Mouse (Mus musculus) ZHBTc4 (cell line): ENCODE data around the gene Runx2.

Source experiments
- DNase-seq: peaks from one replicate; pipeline ENCODE4 v3.0.0-alpha.2; 2011; ENCODE audit warnings: low read depth, low spot score

Gene Runx2

DNA sequence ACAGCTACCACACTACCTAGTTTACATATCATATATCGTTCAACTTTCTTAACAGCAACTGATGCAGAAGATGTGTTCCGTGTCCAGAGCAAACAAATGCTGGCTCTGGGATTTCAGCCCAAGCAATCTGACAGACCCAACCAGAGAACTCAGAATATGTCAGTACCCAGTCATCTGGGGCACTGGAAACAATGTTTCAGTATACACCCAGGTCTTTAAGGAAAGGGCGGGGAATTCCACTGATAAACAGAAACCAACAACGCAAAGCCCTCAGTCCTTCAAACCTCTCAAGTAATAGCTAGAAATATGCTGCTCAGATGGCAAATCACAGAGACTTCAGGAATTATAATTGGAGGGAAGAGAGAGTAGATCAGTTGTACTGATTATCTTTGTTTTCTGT is 100.5 kb downstream of the Runx2 start:
- DNase-seq = no peak

- DNase-seq = no peak
These were observed 101.2 kb downstream of the Runx2 start for GRCm38 (mm10) chr17:44713404-44713803.

DNA sequence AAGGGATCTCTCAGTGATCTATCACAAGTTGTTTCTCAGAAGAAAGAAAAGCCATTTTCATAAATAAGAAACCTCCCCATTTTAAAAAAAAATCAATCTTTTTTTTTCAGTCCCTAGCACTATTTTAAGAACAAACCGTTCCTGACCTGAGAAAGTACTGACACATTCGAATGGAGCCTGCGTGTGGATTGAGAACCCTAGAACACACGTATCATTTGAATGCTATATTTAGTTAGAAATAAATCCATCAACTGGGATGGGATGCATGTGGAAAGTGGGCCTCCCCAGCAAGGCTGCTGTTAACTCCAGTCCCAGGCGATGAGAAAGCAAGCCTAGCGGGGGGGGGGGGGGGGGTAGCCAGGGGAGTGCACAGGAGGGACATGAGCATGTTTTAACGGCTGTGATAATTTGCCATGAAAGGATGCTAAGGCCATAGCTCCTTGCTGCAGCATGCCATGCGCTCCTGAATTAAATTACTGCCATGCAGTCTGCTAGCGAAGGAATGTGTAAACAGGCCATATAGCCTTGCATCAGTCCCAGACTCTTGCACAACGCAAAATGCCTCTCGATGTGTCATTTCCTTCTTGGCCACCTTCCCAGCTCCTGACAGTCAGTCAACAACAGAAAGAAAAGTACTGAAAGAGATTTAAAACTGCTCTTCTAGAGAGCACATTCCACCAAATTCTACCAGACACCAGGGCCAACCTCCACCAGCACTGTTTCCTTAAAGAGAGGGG is 104.9 kb downstream of the Runx2 start:
- no peak for DNase-seq

- DNase-seq = no peak
These were observed 106.6 kb downstream of the Runx2 start for GRCm38 (mm10) chr17:44707956-44708355.

- no peak for DNase-seq
These were observed 108.1 kb downstream of the Runx2 start for GRCm38 (mm10) chr17:44706531-44706930.

- peak; percentile 42 for DNase-seq
These were observed 111.9 kb downstream of the Runx2 start for GRCm38 (mm10) chr17:44702506-44703298.

- DNase-seq = no peak
These were observed 113.1 kb downstream of the Runx2 start for GRCm38 (mm10) chr17:44701531-44701930.

- DNase-seq = no peak
These were observed 114.3 kb downstream of the Runx2 start for GRCm38 (mm10) chr17:44700326-44700725.

GRCm38 (mm10) chr17:44697053-44697452 is 117.5 kb downstream of the Runx2 start:
- no peak for DNase-seq

DNA sequence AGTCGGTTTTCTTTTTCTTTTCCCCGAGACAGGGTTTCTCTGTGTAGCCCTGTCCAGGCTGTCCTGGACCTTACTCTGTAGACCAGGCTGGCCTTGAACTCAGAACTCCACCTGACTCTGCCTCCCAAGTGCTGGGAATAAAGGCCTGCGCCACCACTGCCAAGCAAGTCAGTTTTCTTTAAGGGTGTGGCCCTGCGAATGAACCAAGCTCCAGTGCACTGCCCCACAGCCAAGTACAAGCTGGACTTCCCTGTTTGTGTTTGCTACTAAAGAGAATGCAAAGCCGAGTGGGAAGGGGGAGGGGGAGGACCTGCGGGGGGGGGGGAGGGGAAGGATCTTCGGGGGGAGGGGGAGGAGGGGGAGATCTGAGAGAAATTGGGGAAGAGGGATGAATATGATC is 121.0 kb downstream of the Runx2 start:
- no peak for DNase-seq

- DNase-seq = no peak
These were observed 123.1 kb downstream of the Runx2 start for GRCm38 (mm10) chr17:44691517-44691916.

DNA sequence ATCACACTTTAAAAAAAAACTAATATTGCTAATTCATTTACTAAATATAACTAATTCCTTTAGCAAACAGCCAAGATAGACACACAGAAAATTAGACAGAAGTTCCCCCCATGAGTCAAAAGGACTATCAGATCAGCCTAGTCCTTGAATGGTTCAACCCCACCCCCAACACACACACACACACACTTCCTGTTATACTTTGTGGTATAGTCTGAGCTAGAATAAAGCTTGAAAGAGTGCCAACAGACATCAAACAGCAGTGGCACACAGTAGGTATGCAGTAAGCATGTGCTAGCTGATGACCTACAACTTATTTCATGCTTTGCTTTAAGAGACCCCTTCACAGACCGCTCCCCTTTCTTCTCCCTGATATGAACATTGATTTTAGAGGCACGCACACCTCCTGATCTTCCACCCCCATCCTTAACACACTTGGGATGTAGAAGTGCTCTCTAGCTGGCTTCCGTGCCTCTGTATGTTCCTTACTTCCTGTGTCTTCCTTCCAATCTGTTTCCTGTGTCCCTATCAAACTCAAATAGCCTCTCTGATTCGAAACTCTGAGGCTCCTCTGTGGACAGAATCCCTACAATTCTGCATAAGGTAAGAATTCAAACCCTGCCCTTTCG is 124.1 kb downstream of the Runx2 start:
- no peak for DNase-seq

GRCm38 (mm10) chr17:44688306-44688705 is 126.3 kb downstream of the Runx2 start:
- DNase-seq = no peak

DNA sequence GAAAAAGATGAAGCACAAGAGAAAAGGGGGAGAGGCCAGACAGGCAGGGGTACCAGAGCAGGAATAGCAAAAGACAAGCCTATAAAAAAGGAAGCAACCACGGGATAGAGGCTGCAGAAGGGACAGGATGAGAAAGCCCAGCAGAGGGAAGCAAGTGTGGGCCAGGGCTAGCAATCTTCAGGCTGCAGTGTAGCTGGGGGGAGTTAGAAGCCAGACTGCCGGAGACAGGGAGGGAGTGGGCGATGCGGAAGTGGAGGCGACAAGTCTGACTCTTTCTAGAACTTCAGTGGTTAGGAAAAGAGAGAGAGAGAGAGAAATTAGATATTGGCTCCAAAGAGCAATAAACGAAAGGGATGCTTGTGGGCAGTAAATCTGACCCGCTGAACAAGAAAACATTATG is 129.1 kb downstream of the Runx2 start:
- DNase-seq = no peak

DNA sequence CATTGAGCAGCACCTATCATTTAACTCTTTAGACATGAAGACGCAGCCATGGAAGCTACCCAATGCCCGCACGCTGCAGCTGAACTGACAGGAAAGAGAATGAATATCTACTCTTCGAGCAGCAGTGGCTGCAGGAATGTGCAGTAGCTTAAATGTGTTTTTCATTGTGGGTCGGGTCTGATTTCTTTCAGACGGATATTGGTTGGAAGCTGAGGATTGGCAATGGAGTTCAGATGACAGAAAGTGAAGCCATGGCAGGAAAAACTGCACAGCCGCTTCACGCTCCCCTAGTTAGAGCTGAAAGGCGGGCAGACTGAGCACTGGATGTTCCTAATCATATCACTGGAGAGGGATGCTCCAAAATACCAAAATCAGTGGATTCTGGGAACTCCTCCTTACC is 131.6 kb downstream of the Runx2 start:
- DNase-seq = no peak

DNA sequence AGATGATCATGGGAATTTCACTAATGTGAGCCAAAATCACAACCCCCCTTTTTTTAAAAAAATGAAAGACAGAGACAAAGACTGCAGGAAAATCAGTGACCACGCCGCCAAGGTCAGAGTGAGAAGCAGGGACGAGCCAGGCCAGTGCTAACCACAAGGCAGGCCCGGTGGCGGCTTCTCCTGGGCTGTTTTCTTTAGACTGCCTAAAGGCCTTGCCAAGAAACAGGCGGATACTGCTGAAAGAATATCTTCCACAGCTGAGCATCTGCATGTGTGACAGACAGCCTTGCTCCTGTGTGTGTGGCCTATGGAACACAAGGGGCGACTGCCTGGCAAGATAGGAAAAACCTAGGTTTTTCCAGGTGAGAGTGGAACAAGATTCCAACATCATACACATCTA is 136.8 kb downstream of the Runx2 start:
- no peak for DNase-seq

DNA sequence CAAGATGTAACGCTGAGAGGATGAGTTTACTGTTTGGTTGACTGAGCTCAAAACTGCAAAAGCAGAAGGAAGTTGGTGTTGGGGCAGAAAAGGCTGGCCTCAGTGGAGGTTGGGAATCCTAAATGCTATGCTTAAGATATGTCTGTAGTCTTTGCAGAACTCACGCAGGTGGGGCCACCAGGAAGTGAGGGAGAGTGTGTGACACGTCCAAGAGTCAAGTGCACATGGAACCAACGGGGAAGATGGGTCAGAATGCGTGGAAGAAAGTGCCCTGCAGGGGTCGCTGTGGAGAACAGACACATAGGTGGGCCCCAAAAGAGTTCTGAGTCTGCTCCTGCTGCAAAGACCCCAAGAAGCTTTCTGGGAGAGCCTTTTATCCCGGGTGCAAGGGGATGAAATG is 141.8 kb downstream of the Runx2 start:
- DNase-seq = peak; percentile 34

- DNase-seq = no peak
These were observed 142.5 kb downstream of the Runx2 start for GRCm38 (mm10) chr17:44671946-44672692.

DNA sequence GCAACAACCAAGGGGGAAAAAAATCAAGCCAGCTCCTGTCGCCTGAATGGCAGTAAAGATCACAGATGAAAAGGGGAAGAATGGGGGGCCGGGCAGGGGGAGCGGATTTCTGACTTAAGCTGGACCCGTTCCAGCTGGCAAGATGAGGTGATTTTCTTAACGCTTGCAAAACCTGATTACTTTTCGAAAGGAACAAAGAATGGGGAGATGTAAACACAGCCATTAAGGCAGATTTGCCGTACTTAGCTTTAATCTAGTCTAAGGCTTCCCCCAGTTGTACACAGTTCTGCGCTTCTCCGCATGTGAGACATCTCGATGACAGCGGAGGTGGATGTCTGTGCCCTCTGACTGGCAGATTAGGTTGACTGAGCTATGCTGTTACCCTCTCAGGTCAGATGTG is 144.6 kb downstream of the Runx2 start:
- DNase-seq = no peak

DNA sequence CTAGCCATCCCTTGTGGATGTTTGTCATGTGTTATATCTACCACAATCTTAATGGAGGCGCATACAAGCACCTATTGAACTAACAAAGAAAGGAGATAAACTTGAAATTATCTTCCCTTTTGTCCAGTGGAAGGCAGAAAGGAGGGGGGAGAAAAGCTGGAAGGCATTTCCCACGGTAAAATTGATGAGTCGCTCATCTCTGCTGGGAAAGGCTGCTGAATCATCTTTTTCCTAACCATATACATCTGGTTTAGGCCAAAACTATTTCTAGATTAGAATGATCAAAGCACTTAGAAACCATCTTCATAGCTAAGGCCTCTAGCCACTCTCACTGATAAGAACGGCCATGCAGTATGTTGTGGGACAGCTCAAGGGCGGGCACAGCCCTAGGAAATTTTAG is 147.3 kb downstream of the Runx2 start:
- no peak for DNase-seq

DNA sequence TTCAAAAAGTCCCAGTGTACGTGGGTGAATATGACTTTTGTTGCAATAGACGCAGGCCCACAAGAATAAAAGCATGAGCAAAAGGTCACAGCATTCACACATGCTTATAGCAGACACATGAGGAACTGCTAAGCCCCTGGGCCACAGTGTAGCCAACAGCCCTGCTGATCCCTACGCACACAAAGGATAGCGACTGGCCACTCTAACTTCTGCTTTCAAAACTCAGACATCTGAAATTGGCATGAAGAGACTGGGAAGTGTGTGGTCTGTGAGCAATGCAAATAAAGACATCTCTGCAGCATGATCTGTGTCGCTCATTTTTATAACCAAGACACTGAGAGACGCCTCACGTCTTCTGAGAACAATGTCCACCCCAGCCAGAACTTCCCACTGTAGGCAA is 150.7 kb downstream of the Runx2 start:
- no peak for DNase-seq

- DNase-seq = no peak
These were observed 151.4 kb downstream of the Runx2 start for GRCm38 (mm10) chr17:44663208-44663607.
